Mouse (Mus musculus): Measurements from ENCODE around the gene Ankrd2.
"Not testable (repeated sequence)": the region's sequence is repeated elsewhere in the genome, so short reads cannot be mapped to it uniquely, and the experiment has no call there.

Ankrd2 gene

GRCm38 (mm10) chr19:42054255-42054654, 18.5 kb downstream of the Ankrd2 start:
- no peak for DNase-seq (ENCODE audit: low spot score in 2 of 2)

GRCm38 (mm10) chr19:42055881-42056280, 20.1 kb downstream of the Ankrd2 start:
- peak; percentile 63 to 75 for DNase-seq (ENCODE audit: low spot score in 2 of 2)

- no peak for DNase-seq (ENCODE audit: low spot score in 2 of 2)
Measured at GRCm38 (mm10) chr19:42056719-42057409, 21.1 kb downstream of the Ankrd2 start.

GRCm38 (mm10) chr19:42058426-42058825, 22.6 kb downstream of the Ankrd2 start:
- no peak for DNase-seq (ENCODE audit: low spot score in 2 of 2)

- DNase-seq (ENCODE audit: low spot score in 2 of 2), result no peak
Measured at GRCm38 (mm10) chr19:42061443-42061842, 25.6 kb downstream of the Ankrd2 start.

GRCm38 (mm10) chr19:42068441-42069240, 32.8 kb downstream of the Ankrd2 start:
- DNase-seq (ENCODE audit: low spot score in 2 of 2), result peak; percentile 27 to 59

GRCm38 (mm10) chr19:42069241-42069525, 33.4 kb downstream of the Ankrd2 start:
- DNase-seq (ENCODE audit: low spot score in 2 of 2), result peak in 1 of 2 experiments; percentile 60

- no peak for DNase-seq (ENCODE audit: low spot score in 2 of 2)
Measured at GRCm38 (mm10) chr19:42071221-42071620, 35.4 kb downstream of the Ankrd2 start.

- no peak for DNase-seq (ENCODE audit: low spot score in 2 of 2)
Measured at GRCm38 (mm10) chr19:42071886-42072608, 36.2 kb downstream of the Ankrd2 start.

- DNase-seq (ENCODE audit: low spot score in 2 of 2), result no peak
Measured at GRCm38 (mm10) chr19:42072802-42073201, 37.0 kb downstream of the Ankrd2 start.

- peak; percentile 30 to 46 for DNase-seq (ENCODE audit: low spot score in 2 of 2)
Measured at GRCm38 (mm10) chr19:42075051-42075450, 39.3 kb downstream of the Ankrd2 start.

GRCm38 (mm10) chr19:42075992-42076391, 40.2 kb downstream of the Ankrd2 start:
- no peak for DNase-seq (ENCODE audit: low spot score in 2 of 2)

- no peak for DNase-seq (ENCODE audit: low spot score in 2 of 2)
Measured at GRCm38 (mm10) chr19:42078566-42078965, 42.8 kb downstream of the Ankrd2 start.

- no peak for DNase-seq (ENCODE audit: low spot score in 2 of 2)
Measured at GRCm38 (mm10) chr19:42079006-42079405, 43.2 kb downstream of the Ankrd2 start.

GRCm38 (mm10) chr19:42079950-42080349, 44.1 kb downstream of the Ankrd2 start:
- DNase-seq (ENCODE audit: low spot score in 2 of 2), result no peak

GRCm38 (mm10) chr19:42080469-42080868, 44.7 kb downstream of the Ankrd2 start:
- no peak for DNase-seq (ENCODE audit: low spot score in 2 of 2)

- DNase-seq (ENCODE audit: low spot score in 2 of 2), result not testable (repeated sequence)
Measured at GRCm38 (mm10) chr19:42081613-42082012, 45.8 kb downstream of the Ankrd2 start.

- DNase-seq (ENCODE audit: low spot score in 2 of 2), result no peak
Measured at GRCm38 (mm10) chr19:42085690-42086089, 49.9 kb downstream of the Ankrd2 start.

GRCm38 (mm10) chr19:42086166-42086565, 50.4 kb downstream of the Ankrd2 start, which contains the start of gene Morn4:
TSS of gene Morn4 (minus strand) at chr19:42086357.
- DNase-seq (ENCODE audit: low spot score in 2 of 2), result peak; percentile 55 to 58

- DNase-seq (ENCODE audit: low spot score in 2 of 2), result peak; percentile 72 to 73
Measured at GRCm38 (mm10) chr19:42089103-42089747, 53.4 kb downstream of the Ankrd2 start.

GRCm38 (mm10) chr19:42089748-42090595, 54.2 kb downstream of the Ankrd2 start, which contains the start of gene Pi4k2a:
TSS of gene Pi4k2a (plus strand) at chr19:42090470.
- DNase-seq (ENCODE audit: low spot score in 2 of 2), result peak; percentile 100
